Mouse (Mus musculus) myocyte (in vitro differentiated cells): Measurements from ENCODE around the gene Bglap2.

Source experiments
- CEBPB ChIP-seq: IDR thresholded peaks from 2 replicates; pipeline ENCODE4 v1.6.1; 2011; ENCODE audit warnings: mild to moderate bottlenecking, moderate library complexity; ENCODE audit not compliant: poor library complexity, insufficient read depth, severe bottlenecking
- E2F4 ChIP-seq: IDR thresholded peaks from one replicate; pipeline ENCODE4 v1.6.1; 2011; ENCODE audit warnings: mild to moderate bottlenecking, control low read depth, moderate library complexity; ENCODE audit not compliant: insufficient read depth
- MAX ChIP-seq: IDR thresholded peaks from one replicate; pipeline ENCODE4 v1.6.1; 2011; ENCODE audit warnings: low read depth, mild to moderate bottlenecking, control low read depth
- MYOD1 ChIP-seq, 3 experiments: IDR thresholded peaks; one replicate each; pipeline ENCODE4 v1.6.1; 2011; ENCODE audit warnings: control low read depth in 2 of 3, low read depth in 2 of 3, mild to moderate bottlenecking in 2 of 3, moderate library complexity in 1 of 3; ENCODE audit not compliant: insufficient read length in 2 of 3, control insufficient read depth in 1 of 3
- MYOG ChIP-seq, 3 experiments: IDR thresholded peaks; one replicate each; pipeline ENCODE4 v1.6.1; 2011; ENCODE audit warnings: control low read depth in 2 of 3, low read depth in 2 of 3, mild to moderate bottlenecking in 2 of 3; ENCODE audit not compliant: insufficient read length in 2 of 3, control insufficient read depth in 1 of 3, insufficient read depth in 1 of 3
- POLR2A ChIP-seq: IDR thresholded peaks from one replicate; pipeline ENCODE4 v1.6.1; 2011; ENCODE audit warnings: low read depth, mild to moderate bottlenecking, control low read depth, moderate library complexity; ENCODE audit not compliant: insufficient read length
- POLR2AphosphoS2 ChIP-seq: IDR thresholded peaks from one replicate; pipeline ENCODE4 v1.6.1; 2011; ENCODE audit warnings: low read depth, control low read depth; ENCODE audit not compliant: insufficient read length
- TCF12 ChIP-seq: IDR thresholded peaks from one replicate; pipeline ENCODE4 v1.6.1; 2011; ENCODE audit warnings: mild to moderate bottlenecking, control low read depth; ENCODE audit not compliant: poor library complexity, insufficient read depth, severe bottlenecking
- TCF3 ChIP-seq: IDR thresholded peaks from one replicate; pipeline ENCODE4 v1.6.1; 2011; ENCODE audit warnings: low read depth, control low read depth; ENCODE audit not compliant: insufficient read length
- USF1 ChIP-seq: IDR thresholded peaks from one replicate; pipeline ENCODE4 v1.6.1; 2011; ENCODE audit warnings: low read depth, mild to moderate bottlenecking, control low read depth, moderate library complexity

- TF ChIP-seq POLR2A, result no peak
- no peak for TF ChIP-seq E2F4
- no peak for TF ChIP-seq POLR2AphosphoS2
- TF ChIP-seq CEBPB, result no peak
- no peak for TF ChIP-seq MYOD1 (IDR thresholded peaks at IDR 0.05; ENCODE audit: control insufficient read depth in 1 of 3, insufficient read length in 2 of 3, low read depth in 2 of 3)
- TF ChIP-seq MYOG (IDR thresholded peaks at IDR 0.05; ENCODE audit: control insufficient read depth in 1 of 3, insufficient read depth in 1 of 3, insufficient read length in 2 of 3, low read depth in 2 of 3), result no peak
- no peak for TF ChIP-seq MAX
- no peak for TF ChIP-seq USF1
- no peak for TF ChIP-seq TCF3
- no peak for TF ChIP-seq TCF12
Measured at GRCm38 (mm10) chr3:88363700-88364099, 14.8 kb downstream of the Bglap2 start.
